Mouse (Mus musculus) lung, postnatal 10 days (tissue): ENCODE results near the gene Crebrf.

Experiments
- DNase-seq: peaks from one replicate; pipeline ENCODE4 v3.0.0; 2021

The Crebrf gene

DNA sequence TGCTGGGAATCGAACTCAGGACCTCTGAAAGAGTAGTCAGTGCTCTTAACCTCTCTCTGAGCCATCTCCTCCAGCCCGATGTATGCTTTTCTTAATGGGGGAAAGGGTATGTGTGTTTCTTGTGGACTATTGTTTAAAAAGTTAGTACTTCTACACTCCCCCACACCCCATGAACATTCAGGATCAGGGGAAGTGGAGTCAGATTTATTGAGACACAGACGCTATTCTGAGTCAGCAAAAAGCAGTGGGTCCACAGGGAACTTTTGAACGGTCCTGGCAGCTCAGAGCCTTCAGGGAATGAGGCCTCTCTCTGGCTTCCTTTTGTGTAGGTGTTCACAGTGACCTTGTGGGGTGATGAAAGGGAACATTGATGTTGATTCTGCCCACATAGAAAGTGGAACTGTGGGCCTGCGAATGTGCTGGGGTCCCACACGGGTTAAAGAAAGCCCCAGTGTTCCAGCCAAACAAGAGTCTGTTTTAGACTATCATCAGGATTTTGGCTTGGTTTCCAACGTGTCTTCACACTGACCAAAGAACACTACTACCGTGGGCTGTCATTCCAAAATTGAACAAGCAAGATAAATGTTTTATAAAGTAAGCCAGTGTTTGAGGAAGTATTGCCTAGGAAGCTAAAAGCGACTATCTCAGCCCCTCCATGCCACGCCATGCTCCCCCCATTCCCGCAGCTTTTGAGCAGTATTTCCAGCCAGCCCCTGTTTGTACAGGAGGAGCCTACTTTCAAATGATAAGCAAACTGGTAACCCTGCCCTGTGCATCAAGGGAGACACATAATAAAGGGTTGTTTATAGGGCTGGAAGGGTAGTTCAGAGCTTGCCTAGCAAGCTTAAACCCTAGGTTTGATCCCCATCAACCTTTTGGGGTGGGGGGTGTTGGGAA is 9.7 kb upstream of the Crebrf start:
- DNase-seq, result no peak

GRCm38 (mm10) chr17:26707066-26707465 is 8.4 kb upstream of the Crebrf start:
- DNase-seq, result no peak

DNA sequence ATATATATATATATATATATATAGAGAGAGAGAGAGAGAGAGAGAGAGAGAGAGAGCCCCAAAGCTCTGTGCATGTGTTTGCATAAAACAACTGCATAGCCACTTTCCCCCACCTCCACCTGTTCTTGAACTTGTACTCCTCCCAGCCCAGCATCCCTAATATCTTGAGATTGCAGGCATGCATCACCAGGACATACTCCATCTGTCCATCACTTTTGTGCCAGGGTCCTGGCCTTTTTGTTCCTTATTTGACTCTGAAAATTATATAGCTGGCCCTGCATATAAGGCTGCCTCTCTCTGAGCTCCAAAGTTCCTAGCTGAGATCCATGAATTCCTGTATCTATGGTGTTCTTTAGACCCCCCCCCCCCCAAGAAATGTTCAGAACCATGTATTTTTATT is 7.0 kb upstream of the Crebrf start:
- no peak for DNase-seq

- no peak for DNase-seq
Observed at GRCm38 (mm10) chr17:26708993-26709590, 6.4 kb upstream of the Crebrf start.

- DNase-seq, result no peak
Observed at GRCm38 (mm10) chr17:26710049-26710448, 5.4 kb upstream of the Crebrf start.

DNA sequence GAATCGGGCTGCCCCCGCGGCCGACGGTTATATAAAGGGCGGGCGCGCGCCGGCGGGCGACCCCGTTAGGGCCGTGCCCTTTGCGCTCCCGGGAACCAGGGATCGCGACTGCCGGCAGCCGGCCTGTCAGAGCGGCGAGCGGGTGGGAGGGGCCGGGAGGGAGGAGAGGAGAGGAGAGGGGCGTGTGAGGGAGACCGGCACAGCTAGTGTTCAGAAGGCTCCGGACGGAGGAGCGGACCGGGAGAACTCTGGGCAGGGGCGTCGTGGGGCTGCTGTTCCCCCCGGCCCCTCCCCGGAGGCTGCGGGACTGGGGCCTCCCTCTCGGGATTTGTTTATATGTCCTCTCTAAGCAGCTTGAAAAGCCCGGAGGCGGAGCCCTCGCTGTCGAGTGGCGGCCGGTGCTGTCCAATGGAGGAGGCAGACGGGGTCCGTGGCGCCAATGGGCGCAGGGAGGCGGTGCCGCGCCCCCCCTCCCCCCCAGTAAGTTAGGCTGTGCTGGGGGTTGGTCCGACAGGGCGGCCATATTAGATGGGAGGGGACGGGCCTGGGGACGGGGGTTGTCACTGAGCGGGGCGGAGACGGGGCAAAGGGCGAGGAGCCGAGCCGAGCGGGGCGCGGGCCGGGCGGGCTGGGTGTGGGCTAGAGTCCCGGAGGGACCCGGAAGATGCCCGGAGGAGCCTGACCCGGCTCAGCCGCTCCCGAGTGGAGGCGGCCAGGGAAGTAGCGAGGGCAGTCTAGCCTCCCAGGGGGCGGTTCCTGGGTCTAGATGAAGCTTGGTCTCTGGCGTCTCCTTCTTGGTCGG is 667 bp downstream of the Crebrf start:
- peak; percentile 98 for DNase-seq

DNA sequence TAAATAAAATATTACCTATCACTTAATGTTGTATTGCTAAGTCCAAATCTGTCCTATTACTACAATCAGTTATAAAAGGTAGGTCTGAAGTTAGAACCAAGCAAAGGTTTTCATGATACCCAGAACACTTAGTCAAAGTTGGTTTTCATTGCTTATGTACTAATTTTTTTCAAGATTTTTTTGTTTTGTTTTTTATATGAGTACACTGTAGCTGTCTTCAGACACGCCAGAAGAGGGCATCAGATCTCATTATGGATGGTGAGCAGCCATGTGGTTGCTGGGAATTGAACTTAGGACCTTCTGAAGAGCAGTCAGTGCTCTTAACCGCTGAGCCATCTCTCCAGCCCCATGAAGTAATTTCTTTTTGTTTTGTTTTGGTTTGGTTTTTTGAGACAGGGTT is 2.4 kb downstream of the Crebrf start:
- DNase-seq, result no peak

DNA sequence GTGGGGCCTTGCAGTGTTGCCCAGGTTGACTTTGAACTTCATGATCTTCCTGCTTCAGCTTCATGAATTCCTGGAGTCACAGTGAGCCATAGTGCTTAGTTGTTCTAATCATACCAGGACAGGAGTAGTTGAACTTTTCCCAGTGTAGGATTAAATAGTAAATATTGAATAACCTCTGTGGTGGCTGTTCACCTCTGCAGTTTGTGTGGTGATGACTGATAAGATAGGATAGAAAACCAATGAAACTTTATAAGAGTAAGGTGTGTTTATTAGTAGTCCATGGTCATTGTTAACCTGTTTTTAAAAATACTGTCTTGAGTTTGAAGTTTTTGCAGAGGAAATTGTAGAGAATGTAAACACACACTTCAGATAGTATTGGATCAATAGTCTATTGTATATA is 4.0 kb downstream of the Crebrf start:
- no peak for DNase-seq

DNA sequence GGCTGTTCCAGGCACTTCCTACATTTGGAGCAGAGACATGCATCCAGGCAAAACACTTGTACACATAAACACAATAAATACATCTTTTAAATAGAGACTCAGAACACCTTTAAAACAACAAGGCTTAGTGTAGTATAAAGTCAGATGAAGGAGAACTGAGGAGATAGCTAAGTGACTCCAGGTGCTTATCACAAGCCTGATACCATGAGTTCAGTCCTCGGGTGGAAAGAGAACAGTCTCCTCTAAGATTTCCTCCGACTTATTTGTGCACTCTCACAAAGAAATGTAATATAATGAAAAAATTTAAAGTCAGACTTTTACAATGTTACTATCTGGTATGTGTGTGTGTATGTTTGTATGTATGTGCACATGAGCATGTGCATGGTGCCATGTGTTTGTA is 6.4 kb downstream of the Crebrf start:
- no peak for DNase-seq

GRCm38 (mm10) chr17:26724790-26725189 is 9.3 kb downstream of the Crebrf start:
- no peak for DNase-seq

GRCm38 (mm10) chr17:26726674-26727073 is 11.2 kb downstream of the Crebrf start:
- DNase-seq, result no peak

- DNase-seq, result no peak
Observed at GRCm38 (mm10) chr17:26727110-26727755, 11.8 kb downstream of the Crebrf start.

- DNase-seq, result no peak
Observed at GRCm38 (mm10) chr17:26742581-26742980, 27.1 kb downstream of the Crebrf start.

- no peak for DNase-seq
Observed at GRCm38 (mm10) chr17:26743294-26743693, 27.8 kb downstream of the Crebrf start.

DNA sequence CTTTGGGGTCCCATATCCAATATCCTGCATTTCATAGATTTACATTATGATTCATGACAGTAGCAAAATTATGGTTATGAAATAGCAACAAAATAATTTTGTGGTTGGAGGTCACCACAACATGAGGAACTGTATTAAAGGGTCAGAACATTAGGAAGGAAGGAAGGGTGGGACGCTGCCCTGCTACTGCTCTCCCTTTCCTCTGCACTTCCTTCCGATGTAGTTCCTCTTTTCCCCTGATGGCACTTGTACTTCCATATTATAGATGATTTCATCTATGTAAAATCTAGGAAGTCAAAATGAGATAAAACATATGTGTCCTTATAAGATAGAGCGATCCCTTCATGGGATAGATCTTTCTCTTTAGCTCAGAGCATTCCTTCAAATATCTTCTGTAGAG is 34.5 kb downstream of the Crebrf start:
- DNase-seq, result no peak

DNA sequence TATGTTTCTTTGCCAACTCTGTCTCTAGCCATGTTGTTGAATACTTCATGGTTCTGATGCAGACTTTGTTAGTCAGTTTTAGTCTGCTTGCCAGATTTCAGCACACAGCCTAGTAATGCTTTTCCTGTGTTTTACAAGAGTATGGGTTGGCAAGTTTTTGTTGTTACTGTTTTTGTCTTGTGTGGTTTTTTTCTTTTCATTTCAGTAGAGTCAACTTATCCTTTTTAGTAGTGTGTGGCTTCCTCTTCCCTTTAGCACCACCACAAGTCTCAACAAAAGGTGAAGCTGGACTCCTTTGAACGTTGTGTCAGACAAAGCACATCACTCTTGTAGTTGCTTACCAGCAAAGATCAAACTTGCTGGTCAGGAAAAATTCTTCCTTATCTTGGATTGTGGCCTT is 36.8 kb downstream of the Crebrf start:
- DNase-seq, result no peak

DNA sequence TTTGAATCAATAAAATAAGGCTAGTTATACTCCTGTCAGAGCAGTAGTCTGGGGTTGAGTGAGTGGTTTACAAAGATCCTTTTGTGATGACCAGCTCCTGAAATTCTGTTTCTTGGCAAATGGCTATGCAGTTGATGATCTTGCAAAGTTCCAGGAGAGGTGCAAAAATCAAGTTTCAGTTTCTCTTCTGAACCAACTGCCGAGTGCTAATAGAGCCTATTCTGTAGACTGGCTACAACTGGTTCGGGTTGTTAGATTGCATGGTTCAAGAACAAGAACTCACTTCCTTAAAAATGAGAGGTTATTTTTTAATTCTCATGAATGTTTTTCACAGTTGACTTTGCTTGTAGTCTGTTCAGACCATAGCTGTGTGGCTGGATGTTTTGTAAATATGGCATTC is 38.0 kb downstream of the Crebrf start:
- no peak for DNase-seq

- no peak for DNase-seq
Observed at GRCm38 (mm10) chr17:26767100-26767753, 51.8 kb downstream of the Crebrf start.

GRCm38 (mm10) chr17:26767754-26768124 is 52.3 kb downstream of the Crebrf start:
- DNase-seq, result no peak

DNA sequence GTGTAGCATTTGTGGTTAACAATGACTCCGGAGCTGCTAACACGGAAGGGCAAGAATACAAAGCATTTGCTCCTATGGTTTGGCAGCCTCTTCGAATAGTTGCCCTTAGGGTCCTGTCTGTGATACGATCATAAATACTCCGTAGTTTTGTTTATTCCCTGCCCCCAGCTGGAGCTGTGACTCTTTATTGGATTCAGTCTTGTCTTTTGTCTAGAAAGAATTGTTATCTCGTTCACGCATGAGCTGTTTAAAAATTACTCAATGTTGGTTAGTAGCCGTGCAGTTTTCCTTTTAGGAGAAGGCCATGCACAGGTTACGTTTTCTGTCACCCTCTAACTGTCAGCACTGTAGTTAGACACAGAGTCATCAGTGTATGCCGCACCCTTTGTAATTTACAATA is 60.8 kb downstream of the Crebrf start:
- peak; percentile 42 for DNase-seq

GRCm38 (mm10) chr17:26778001-26778400 is 62.6 kb downstream of the Crebrf start:
- no peak for DNase-seq

GRCm38 (mm10) chr17:26778430-26779100 is 63.1 kb downstream of the Crebrf start:
- no peak for DNase-seq
